Mouse (Mus musculus): Measurements from ENCODE around the gene Dnah14.
A peak's percentile ranks its signal among the peaks of the same experiment; 100 is the strongest.

The Dnah14 gene

DNA sequence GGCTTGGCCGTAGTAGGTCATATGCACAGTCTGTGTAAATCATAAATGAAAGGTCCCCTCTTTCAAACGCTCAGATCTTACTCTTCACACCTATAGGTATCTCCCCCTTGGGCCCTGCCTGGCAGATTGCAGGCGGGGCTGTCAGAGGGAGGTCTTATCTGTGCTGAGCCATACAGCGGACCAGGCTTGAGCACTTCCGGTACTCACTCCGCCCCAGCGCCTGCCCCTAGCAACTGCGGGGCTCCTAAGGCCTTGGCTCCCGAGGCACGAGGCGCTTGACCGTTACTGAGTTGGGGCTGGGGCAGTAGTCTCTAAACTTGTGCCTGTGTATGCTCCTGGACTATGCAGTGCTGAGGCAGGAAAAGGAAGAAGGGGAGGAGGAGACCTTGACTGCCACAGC, at the start of gene Dnah14:
Dnah14 (plus strand) TSS at position 238 of the 400 bp plus-strand sequence.
- no peak for DNase-seq (ENCODE audit: low read depth, low spot score)

DNA sequence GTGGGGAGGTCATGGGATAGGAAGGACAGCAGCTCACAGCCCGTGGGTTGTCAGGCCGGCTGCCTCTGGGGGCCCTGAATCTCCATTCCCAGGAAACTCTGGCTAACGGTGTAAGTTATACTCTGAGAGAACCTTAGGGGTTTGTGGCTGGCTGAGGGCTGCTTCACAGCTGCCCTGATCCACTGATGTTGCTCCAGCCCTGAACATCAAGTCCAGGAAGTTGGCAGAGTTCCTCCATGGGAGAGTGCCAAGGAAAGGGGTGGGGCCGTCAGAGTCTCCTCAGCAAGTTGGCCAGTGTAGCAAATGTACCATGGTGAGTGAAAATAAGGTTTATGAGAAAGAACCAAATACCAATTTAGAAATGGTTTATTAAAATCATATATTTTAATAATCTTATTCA, 47.0 kb upstream of the Dnah14 start:
- no peak for DNase-seq (ENCODE audit: low read depth, low spot score)

DNA sequence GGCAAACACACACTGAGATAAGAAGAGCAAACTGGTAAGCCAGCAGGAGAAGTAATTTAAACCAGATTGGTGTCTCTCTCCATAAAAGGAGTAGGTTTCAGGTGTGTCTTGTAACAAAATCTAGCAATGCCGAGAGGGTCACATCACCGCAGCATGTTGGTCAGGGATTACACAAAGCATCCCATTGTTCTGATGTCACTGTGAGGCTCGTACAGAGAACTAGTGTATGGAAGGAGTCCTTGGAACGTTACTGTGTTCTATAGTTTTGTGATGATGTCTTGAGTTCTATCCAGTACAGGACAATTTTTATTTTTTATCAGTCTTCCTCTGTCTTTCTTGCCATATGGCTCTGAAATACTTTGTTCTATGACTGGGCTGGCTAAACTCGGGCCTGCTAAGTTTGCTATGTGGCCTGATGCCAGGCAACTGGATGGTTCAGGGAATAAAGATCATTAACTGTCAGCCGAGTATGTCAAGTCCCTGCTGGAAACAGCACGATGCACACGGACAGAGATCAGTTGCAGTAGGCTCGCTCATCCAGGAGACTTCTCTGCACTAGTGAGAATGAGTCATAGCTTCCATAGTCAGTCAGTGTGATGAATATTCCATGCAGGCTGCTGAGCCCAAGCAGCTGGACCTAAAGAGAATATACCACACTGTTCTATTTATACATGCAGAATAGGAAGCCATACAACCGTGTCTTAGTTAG, 41.0 kb upstream of the Dnah14 start:
- no peak for DNase-seq (ENCODE audit: low read depth, low spot score)

DNA sequence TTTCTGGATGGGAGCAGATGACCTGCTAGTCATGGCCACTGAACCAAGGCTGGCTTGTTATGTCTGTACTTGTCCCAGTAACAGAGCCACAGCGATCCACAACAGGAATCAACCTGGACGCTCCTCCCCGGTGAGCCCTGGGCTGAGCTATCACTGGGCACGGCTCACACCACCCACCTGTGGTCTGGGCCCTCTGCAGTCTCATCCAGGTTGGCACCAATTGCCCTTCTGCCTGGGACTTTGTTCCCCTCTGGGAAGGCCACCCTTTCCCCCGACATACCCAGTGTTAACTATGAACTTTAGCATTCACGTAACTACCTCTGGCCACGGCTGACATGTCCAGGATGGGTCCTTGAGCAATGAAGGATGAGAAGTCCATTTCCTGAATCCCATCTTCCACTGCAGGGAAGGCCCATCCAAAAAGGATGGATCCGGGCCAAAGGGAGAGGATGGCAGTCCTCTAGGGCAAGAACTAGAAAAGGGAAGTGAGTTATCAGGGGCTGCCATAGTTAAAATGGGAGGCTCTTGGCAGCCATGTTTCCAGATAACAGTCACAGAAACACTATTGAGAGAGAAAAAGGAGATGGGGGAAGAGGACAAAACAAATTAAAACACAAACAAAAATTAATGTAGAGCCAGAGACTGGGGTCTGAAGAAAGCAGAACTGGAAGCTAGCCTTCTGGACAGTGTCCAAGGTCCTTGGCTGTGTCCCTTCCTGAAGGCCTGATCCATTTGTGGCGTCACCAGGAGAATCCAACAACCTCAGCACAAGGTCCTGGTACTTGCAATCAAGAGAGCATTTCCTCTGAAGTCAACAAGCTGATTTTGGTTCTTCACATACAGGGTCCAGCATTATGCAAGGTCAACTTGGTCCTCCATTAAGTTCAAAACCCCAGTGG, 38.5 kb upstream of the Dnah14 start:
- DNase-seq (ENCODE audit: low read depth, low spot score) = no peak

DNA sequence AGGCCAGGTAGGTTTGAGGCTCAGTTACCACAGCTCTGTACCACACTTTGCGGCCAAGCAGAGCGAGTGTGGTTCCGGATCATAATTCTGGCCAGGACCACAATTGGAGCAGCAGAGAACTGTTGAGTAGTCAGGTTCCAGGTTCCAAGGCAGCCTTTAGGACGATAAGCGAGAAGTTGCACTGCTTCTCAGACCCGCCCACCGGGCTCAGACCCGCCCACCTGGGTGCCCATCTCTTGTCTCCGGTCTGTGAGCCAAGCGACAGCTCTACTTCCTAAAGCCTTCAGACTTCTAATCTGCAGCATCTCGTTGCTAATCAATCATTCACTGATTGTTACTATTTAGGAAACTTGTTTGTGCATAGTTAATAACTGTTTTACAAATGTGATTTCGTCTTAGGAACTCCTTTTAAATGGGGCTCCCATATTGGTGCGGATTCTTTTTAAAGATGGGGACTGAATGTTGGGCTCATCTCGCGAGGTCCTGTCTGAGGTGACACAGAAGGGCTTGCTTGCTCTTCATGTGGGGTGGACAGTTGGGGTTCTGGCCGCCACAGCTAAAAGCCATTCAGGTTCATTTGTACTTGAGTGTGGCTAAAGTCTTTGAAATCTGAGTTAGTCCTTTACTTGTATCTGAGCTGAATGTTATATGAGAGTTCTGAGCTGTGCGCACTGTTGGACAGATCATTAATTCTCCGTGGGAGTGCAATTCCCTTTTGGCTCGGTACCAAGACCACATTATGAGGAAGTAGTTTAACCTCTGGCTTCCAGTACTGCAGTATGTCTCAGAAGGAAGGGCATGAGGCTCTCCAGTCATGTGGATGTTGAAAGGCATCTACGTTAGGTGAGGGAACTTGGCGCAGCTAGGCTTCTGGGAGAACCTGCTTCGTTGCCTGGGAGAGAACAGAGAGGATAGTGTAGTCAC, 36.3 kb upstream of the Dnah14 start:
- peak; percentile 57 for DNase-seq (ENCODE audit: low read depth, low spot score)

DNA sequence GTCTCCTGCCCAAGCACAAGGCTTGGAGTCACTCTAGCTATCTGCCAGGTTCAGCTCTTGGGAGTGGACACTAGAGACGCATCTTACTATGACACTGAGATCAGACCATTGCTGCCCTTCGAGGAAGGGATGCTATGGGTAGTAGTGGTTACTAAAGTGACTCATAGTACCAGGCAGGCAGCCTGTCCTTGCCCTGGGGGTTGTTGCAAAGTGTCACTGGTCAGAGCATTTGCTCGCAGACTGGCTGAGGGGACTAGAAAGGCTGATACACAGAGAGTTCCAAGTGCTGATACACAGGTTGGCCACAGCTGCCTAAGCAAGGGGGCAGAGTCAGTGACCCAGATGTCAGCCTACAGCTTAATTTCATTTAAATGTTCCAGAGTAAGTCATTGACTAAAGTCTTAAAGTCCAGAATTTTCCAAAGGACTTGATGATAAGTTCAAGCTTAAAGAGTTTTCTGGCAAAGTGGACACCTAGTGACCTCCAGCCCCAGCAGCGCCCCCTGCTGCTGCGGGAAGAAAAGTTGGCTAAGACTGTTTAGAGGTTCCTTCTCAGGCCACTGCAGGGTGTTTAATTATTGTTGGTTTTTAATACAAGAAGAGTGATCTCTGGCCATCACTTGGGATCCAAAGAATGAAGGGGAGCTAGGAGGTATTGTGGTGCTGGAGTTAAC, 32.5 kb upstream of the Dnah14 start:
- no peak for DNase-seq (ENCODE audit: low read depth, low spot score)

DNA sequence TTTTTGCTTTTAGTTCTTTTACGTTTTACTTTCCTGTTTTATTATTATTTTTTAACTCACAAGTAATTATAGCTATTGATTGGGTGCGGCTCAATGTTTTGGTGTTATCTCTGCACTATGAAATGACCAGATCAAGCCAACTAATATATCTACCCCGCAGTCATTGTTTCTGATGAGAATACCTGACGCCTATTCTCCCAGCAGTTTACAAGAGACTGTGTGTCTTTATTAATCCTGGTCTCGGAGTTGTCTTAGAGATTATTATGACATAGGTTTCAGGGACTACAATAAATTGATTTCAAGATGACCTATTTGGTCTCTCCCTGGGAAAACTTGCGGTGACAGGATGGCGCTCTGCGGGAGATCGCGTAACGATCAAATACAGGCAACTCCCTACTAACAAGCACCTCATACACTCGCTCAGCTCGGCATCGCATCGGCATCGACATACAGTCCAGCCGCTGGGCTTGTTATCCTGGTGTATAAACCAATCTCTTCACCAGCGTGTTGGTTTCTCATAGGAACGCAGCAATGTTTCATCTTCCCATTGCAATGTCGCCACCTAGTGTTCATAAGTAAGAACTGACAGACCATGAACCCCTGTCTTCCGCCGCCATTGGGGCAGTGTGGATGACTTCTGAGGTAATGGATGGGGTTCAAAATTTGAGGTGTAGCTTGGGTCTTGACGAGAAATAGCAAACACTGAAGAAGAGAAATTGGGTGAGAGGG, 31.2 kb upstream of the Dnah14 start:
- DNase-seq (ENCODE audit: low read depth, low spot score) = peak; percentile 81

DNA sequence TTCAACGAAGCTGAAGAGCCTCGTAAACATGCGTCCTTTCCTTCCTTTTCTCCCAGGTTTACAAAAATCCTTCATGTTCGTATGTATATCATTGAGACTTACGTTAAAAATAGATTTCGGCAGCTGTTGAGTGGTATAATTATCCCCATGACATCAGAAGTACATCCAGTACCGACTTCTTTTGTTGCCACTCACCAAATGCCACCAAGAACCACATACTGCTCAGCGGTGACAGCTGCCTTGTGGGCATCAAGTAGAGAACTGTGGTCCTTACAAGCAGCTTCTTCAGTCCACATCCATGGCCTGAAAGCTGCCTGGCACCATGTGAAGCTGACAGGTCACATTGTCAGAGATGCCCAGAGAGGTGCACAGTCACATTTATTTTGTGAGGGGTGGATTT, 26.4 kb upstream of the Dnah14 start:
- DNase-seq (ENCODE audit: low read depth, low spot score) = no peak

DNA sequence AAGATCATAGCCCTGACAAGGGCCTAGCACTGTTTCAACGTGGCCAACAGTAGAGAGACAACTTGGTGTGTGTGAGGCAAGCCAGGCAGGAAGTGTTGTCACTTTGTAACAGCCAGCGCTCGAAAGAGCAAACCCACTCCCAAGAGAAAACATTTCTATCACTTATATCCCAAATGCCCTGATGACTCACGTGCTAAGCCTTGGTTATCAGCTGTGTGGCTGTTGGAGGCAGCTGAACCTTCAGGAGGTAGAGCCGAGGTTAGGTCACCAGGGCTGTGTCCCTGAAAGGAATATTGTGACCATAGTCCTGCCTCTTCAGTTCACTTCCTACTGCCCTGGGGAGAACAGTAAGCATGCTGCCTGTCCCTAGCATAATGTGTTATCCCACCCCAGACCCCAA, 25.5 kb upstream of the Dnah14 start:
- no peak for DNase-seq (ENCODE audit: low read depth, low spot score)

DNA sequence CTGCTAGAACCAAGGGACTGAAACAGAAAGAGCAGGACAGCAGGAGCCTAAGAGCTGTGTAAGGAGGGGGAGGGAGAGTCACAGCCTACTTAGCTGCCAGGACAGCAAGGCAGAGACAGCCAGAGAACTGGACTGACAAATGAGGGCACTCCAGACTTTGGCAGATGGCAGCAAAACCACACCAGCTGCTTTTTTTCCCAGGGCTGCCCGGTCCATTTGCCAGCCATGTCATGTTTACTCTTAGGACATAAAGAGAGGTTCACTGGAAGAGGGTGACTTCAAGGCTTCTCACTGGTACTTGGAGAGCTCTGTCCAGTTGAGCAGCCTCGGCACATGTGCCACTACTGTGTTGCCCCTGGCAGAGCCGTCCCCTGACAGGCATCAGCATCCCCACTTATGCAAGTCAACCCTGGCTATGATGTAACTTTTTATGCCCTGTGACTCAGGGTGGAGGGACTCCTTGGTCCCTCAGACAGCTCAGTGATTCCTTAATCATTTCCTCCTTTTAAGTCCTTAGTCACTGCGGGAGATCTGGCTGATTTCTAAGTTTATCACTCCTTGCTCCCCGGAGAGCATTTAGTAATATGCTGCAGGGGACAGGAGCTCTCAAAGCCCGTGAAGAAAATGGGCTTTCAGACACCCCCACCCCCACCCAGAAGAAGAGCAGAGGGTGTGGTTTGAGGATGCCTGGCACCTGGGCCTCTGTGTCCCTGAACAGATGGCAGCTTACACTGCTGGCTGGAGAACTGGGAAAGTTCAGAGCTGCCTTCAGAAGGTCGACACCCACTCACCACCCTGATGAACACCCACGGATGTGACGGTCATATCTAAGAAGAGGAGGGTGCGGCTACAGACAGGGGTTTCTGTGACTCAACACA, 23.6 kb upstream of the Dnah14 start:
- no peak for DNase-seq (ENCODE audit: low read depth, low spot score)

DNA sequence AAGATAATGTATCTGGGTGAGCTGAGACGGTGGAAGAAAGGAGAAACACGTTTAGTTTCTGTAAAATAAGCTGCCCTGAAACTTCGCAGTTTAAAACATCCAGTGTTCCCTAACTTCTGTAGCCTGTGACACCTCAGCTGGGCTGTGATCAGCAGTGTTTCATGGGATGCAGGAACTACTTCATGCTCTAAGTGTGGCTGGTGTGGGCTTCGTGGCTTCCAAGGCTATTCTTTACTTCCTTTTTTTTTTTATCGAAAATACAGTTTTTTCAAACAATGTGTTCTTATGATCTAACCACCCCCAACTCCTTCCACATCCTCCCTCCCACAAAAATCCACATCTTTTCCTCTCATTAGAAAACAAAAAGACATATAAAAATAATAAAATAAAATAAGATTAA, 20.9 kb upstream of the Dnah14 start:
- DNase-seq (ENCODE audit: low read depth, low spot score) = no peak

DNA sequence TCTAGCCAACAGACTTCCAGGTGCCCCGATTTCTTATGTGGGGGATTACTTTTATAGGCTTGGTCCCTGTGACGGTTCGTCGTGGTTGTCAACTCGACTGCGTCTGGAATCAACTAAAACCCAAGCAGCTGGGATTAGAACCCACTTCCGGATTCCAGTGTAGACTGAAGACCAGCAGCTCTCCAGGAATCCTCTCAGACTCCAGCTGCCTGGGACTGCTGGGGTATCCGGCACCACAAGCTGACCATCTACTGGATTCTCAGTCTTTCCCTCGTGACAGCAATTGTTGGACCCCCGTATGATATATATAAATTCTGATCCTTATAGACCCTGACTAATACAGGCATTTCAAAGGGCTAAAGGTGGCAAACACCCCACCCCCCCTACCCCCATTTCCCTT, 16.7 kb upstream of the Dnah14 start:
- no peak for DNase-seq (ENCODE audit: low read depth, low spot score)

DNA sequence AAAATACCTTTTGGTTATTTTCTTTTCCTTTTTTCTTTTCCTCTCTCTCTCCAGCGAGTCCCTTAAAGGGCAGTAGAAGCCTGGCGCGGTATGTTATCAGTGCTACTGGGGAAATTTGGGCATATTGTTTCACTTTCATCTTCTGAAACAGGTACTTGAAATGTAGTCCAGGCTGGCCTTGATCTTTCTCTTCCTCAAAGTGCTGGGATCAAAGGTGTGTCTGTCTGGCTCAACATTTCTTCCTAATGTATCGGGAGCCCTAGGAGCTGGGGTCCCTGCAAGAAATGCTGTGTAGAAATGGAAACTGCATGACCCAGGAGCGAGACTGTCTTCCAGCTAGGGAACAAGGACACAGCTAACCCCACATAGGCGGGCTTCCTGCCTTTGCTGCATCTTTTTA, 16.0 kb upstream of the Dnah14 start:
- DNase-seq (ENCODE audit: low read depth, low spot score) = no peak

DNA sequence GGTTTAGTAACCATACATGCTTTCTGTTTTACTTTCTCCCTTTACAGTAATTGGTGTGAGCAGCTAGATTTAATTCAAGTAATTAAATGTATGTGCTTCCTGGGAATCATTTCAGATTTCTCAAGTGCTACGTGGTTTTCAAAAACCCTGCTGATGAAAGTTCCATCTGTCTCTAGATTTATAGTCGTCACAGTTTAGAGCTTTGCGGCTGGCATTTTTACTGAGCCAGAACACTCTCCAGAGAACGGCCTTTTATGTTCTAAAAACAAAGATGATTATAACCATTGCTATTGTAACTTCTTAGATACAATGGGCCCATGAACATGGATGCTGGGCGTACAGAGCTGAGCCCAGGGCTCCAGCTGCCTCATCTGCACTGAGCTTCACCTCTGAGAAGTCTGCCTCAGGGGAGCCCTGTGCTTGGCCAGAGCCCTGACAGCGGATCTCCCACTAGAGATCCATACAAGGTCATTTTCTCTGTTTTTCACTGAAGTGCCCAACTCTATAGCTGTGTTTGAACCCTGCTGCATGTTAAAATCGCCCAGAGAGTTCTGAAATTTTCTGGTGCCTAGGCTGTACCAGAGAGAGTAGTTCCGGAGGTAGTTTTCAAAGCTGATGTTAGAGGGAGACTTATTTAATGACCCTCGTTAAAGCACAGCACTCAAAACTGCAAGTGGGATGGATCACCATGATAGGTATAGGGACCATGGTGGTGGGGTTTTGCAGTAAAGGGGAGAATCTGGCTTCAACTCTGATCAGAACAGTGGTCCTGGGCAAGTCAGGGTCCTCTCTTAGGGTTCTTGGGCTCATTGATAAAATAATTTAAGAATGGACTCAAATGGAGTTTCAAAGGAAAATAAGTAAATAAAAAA, 15.2 kb upstream of the Dnah14 start:
- peak; percentile 38 for DNase-seq (ENCODE audit: low read depth, low spot score)

DNA sequence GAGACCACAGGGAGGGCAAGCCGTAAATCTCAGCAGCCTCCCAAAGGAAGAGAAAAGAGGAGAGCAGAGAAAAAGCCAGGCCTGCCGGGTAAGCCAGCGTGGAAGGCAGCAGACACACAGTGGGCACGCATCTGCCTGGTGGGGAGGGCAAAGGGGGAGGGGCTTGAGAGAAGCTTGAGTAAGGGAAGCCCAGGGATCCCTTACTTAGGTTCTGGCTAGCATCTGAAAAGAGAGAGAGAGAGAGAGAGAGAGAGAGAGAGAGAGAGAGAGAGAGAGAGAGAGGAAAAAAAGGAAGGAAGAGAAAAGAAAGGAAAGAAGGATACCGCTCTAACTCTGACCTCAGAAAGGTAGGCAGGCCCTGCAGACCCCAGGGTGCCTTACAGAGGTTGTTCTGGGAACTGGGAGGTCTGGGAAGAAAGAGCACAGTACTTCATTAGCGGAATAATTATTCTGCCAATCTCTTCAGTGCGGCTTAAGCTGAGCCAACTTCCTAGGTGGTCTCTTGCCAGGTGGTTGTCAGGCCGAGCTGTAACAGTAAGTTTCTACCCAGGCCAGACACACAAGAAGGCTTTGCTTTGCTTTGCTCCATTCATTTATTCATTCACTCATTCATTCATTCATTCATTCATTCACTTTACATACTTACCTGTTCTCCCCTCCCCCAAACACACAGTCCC, 14.5 kb upstream of the Dnah14 start:
- peak; percentile 35 for DNase-seq (ENCODE audit: low read depth, low spot score)

DNA sequence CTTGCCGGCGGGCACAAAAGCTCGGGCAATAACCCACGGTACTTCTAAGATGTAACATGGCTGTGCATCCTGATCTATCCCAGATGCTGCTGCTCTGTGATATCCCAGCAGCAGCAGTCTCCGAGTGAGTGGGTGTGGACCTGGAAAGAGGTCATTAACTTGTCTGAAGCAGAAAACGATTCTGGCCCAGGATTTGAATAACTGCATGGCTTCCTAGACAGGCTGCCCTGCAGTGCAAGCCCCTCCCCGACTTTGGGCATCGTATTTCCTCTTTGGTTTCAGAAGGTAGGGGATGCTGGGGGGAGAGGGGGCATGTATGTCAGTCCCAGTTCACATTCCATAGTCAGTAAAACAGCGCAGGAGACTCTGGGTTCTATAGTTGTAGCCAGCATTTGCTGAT, 6.9 kb upstream of the Dnah14 start:
- DNase-seq (ENCODE audit: low read depth, low spot score) = peak; percentile 59

DNA sequence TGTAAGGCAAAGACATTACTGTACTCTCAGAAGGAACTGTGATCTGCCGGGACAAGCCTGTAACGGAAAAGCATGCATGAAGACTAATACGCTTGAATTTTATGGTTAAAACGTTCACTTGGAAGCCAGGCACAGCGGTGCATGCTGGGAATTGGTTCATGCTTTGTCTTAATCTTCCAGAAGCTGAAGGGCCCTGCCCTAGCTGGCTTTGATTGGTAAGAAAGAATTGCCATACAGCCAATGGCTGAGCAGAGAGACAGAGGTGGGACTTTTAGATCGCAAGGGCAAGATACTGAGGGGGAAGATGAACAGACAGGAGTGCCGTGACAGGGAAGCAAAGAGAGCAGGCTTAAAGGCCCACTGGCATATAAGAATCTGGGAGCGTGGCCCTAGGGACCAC, 6.8 kb downstream of the Dnah14 start:
- no peak for DNase-seq (ENCODE audit: low read depth, low spot score)

DNA sequence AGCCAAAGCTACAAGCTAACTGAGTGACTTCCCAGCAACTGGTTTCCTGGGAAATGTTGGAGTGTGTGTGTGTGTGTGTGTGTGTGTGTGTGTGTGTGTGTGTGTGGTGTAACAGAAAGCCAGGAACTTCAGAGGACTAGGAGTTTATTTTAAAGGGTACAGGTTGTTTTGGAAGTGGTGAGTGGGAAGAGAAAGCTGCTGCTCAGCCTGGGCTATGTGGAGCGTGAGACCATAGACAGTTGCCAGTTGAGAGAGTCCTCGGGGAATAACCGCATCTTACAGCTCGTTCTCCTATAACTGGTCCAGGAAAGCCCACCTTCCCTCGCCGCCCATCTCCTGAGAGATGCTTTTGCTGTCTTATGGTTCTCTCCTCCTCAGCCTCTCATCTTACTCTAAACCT, 12.8 kb downstream of the Dnah14 start:
- no peak for DNase-seq (ENCODE audit: low read depth, low spot score)

Measured in forelimb bud, embryonic 11.5 days (tissue).